Comparison of ENCODE assay signal across 18 mouse cellular contexts in genomic region chr1:58197023-58197422, GRCm38 (mm10). TPM values are rescaled to one million over a fixed set of nuclear protein-coding genes. Genes with fewer than 3 reads are reported as not detected.
DNase-seq lines count a peak whose midpoint lies in the region; ATAC-seq lines count a peak whose summit lies in the region.
"Had no signal": no experiment of that assay in that cellular context is flagged by ENCODE, and none has a peak within 500 bp of the region (broad histone marks: within the 10 kb centered on the region; RNA-seq: fewer than 3 reads in every experiment).

No protein-coding gene starts in this region.

- no peak for DNase-seq in cerebellum, adult 11-12 months
- DNase-seq in heart, adult 11 months: peak; percentile 73
- no peak for DNase-seq in heart, postnatal 36 days
- peak; percentile 7 to 18 for DNase-seq in kidney, postnatal 4 days
- no peak for DNase-seq in kidney, postnatal 25 days
- DNase-seq in telencephalon, adult 2 months (ENCODE audit: low read depth, low spot score): peak; percentile 17
- no peak for DNase-seq in layer of hippocampus, adult 11-12 months (ENCODE audit: low spot score)
- DNase-seq: cerebellum, adult 8-10 months; gastrocnemius, postnatal 10 days; heart, adult 2 months; kidney, adult 11 months; midbrain, embryonic 14.5 days; right cerebral cortex, postnatal 14 days; thymus, postnatal 14 days had no signal

- intact Hi-C loops in heart, postnatal 36 days (cut with DNase I): no loop called here

- 0 out of 2 replicates have a peak, but pooled peaks have one; percentile 20 for ATAC-seq in cerebellum, adult (ENCODE audit: insufficient number of reproducible peaks, low FRiP score, low TSS enrichment)
- ATAC-seq: CD4-positive, CD25-positive, alpha-beta regulatory T cell, adult 4 months had no signal

RNA-seq across cellular contexts. Expression of gene Aox4, which starts 13.2 kb away (rescaled TPM):
- total RNA-seq in heart, postnatal 36 days (2021): not detected
- total RNA-seq: adrenal gland, adult 18-20 months; heart, adult 2 months; MEL had no signal

Comparison
In these comparisons a context has a peak if more than half of its experiments do, and no peak if none do; other contexts are left out.
1. DNase-seq: peak in heart, adult 11 months (single experiment), kidney, postnatal 4 days (2 of 2) and telencephalon, adult 2 months (single experiment); none in cerebellum, adult 11-12 months (single experiment), heart, postnatal 36 days (0 of 2), kidney, postnatal 25 days (0 of 2) and layer of hippocampus, adult 11-12 months (single experiment).